Mouse (Mus musculus): ENCODE measurements at regions not wholly inside any gene's neighbourhood (a gene's known extent, or its start where the extent isn't known, plus 50 kb on each side); places are given as distances from the start of the nearest gene placed in this dataset.

DNA sequence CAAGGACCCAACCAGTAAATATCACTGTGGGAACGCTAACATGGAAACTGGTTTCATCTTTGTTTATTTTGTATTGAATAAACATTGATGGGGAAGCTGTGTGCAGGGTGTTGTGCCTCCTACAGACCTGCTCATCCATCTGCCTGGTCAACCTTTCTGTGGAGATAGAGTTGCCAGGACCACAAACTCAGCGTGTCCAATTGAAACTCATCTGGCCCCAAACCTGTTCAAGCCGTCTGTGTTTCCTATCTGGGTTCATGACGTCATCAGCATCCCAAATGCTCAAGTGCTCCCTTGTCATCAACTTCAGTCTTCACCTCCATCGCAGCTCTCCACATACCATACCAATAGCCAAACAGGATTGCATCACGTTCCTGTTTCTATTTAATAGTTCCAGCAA, 167.1 kb upstream of the Rfx3 start:
- H3K27ac ChIP-seq (ENCODE audit: insufficient read depth, low read depth): no peak overlapping the region
- peaks cover 0 to 4% of the 10 kb centered on the region in 2 experiments; a peak in 1 of 4 replicates for H3K4me1 ChIP-seq (ENCODE audit: control insufficient read depth in 1 of 2, insufficient read depth in 2 of 2)
- dilution Hi-C loops (cut with MboI; ENCODE audit: extremely low pct_ligation_motif_present, extremely low pct_unique_long_range_greater_than_20kb, low sequenced_read_pairs): no loop called here
- H3K79me2 ChIP-seq (replicated peaks; ENCODE audit: control insufficient read depth, extremely low read depth, insufficient read depth, poor library complexity, severe bottlenecking): no peaks in the 10 kb centered on the region
- H3K36me3 ChIP-seq (replicated peaks in 1 of 2; ENCODE audit: control insufficient read depth in 1 of 2, insufficient read depth in 1 of 2, low read length in 1 of 2): no peaks in the 10 kb centered on the region
- no peak for DNase-seq (ENCODE audit: extremely low read depth)
- no peak overlapping the region for H3K4me3 ChIP-seq (replicated peaks in 1 of 3; ENCODE audit: low read depth in 2 of 3, low read length in 2 of 3, poor library complexity in 1 of 3)
- H3K9ac ChIP-seq (ENCODE audit: insufficient read depth, low read depth): no peak overlapping the region
- no peak for TF ChIP-seq ZMIZ1 (IDR thresholded peaks at IDR 0.05; ENCODE audit: low read depth, low read length)
- TF ChIP-seq SIN3A (IDR thresholded peaks at IDR 0.05; ENCODE audit: low read length): no peak
- TF ChIP-seq ELF1 (IDR thresholded peaks at IDR 0.05; ENCODE audit: low read depth, low read length): no peak
- TF ChIP-seq CHD1 (IDR thresholded peaks at IDR 0.05; ENCODE audit: low read depth, low read length): no peak
- TF ChIP-seq KAT2A (IDR thresholded peaks at IDR 0.05; ENCODE audit: insufficient replicate concordance, low read length): no peak
- no peak for TF ChIP-seq POLR2A (IDR thresholded peaks at IDR 0.05; ENCODE audit: low read depth, low read length)
- TF ChIP-seq RAD21 (IDR thresholded peaks at IDR 0.05; ENCODE audit: low read depth, low read length): no peak
- no peak for TF ChIP-seq RCOR1 (conservative IDR thresholded peaks at IDR 0.05; ENCODE audit: low read depth, low read length)
- no peak for TF ChIP-seq NELFE (IDR thresholded peaks at IDR 0.05; ENCODE audit: low read depth, low read length)
- no peak for TF ChIP-seq MAFK (IDR thresholded peaks at IDR 0.05; ENCODE audit: insufficient replicate concordance, low read length)
- TF ChIP-seq ZNF384 (IDR thresholded peaks at IDR 0.05; ENCODE audit: low read depth, low read length): no peak
- no peak for TF ChIP-seq E2F4 (IDR thresholded peaks at IDR 0.05; ENCODE audit: insufficient replicate concordance, low read depth, low read length)
- peaks cover 4% of the 10 kb centered on the region for H3K9me3 ChIP-seq (replicated peaks; ENCODE audit: low read length)
- in situ Hi-C loops (cut with MboI; ENCODE audit: low pct_ligation_motif_present, low pct_unique_long_range_greater_than_20kb, low sequenced_read_pairs): no loop called here
- H3K4me2 ChIP-seq (ENCODE audit: insufficient read depth, low read depth, poor library complexity, severe bottlenecking): no peak overlapping the region
- H3K27me3 ChIP-seq (replicated peaks): no peaks in the 10 kb centered on the region

DNA sequence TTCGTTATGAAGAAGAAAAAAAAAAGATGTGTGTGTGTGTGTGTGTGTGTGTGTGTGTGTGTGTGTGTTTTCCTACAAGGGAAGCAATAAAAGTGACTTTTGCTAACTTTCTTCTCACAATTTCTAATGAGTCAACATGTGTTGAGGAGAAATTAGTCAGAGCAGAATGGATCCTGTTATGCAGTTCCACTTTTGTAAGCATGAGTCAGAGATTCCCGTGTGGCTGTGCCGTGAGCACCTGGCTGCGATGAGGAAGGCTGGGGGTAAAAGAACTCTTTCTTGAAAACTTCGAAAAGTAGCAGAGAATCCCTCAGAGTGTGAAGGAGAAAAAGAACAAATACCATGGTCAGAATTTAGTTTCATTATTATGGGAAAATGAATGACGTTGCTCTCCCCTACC, 165.9 kb upstream of the Rfx3 start:
- no peak overlapping the region for H3K4me3 ChIP-seq (replicated peaks in 1 of 3; ENCODE audit: low read depth in 2 of 3, low read length in 2 of 3, poor library complexity in 1 of 3)
- no peak overlapping the region for H3K4me2 ChIP-seq (ENCODE audit: insufficient read depth, low read depth, poor library complexity, severe bottlenecking)
- in situ Hi-C loops (cut with MboI; ENCODE audit: low pct_ligation_motif_present, low pct_unique_long_range_greater_than_20kb, low sequenced_read_pairs): no loop called here
- DNase-seq (ENCODE audit: extremely low read depth): peak; percentile 39
- H3K27me3 ChIP-seq (replicated peaks): no peaks in the 10 kb centered on the region
- TF ChIP-seq NELFE (IDR thresholded peaks at IDR 0.05; ENCODE audit: low read depth, low read length) (no peak), EP300 (IDR thresholded peaks at IDR 0.05; ENCODE audit: low read length) (peak; percentile 31; the same call in 1 of the 2 replicates), MEF2A (IDR thresholded peaks at IDR 0.05; ENCODE audit: borderline replicate concordance, low read depth, low read length) (0 out of 2 replicates have a peak, but pooled peaks have one; percentile 43), MYC (IDR thresholded peaks at IDR 0.05; ENCODE audit: low read depth, low read length) (no peak), BHLHE40 (IDR thresholded peaks at IDR 0.05; ENCODE audit: low read depth, low read length) (0 out of 2 replicates have a peak, but pooled peaks have one; percentile 8), CTCF (conservative IDR thresholded peaks at IDR 0.05 in 1 of 2, IDR thresholded peaks at IDR 0.05 in 1 of 2; ENCODE audit: low read depth in 2 of 2, low read length in 2 of 2) (no peak)
- no peaks in the 10 kb centered on the region for H3K79me2 ChIP-seq (replicated peaks; ENCODE audit: control insufficient read depth, extremely low read depth, insufficient read depth, poor library complexity, severe bottlenecking)
- H3K9ac ChIP-seq (ENCODE audit: insufficient read depth, low read depth): no peak overlapping the region
- H3K9me3 ChIP-seq (replicated peaks; ENCODE audit: low read length): peaks cover 4% of the 10 kb centered on the region
- no peak overlapping the region for H3K27ac ChIP-seq (ENCODE audit: insufficient read depth, low read depth)
- dilution Hi-C loops (cut with MboI; ENCODE audit: extremely low pct_ligation_motif_present, extremely low pct_unique_long_range_greater_than_20kb, low sequenced_read_pairs): no loop called here
- H3K4me1 ChIP-seq (ENCODE audit: control insufficient read depth in 1 of 2, insufficient read depth in 2 of 2): peaks cover 0 to 4% of the 10 kb centered on the region in 2 experiments; a peak in 1 of 4 replicates
- no peaks in the 10 kb centered on the region for H3K36me3 ChIP-seq (replicated peaks in 1 of 2; ENCODE audit: control insufficient read depth in 1 of 2, insufficient read depth in 1 of 2, low read length in 1 of 2)

Data from CH12.LX (cell line).